Mouse (Mus musculus): ENCODE measurements around the gene Macf1. TPM values are rescaled to one million over a fixed set of nuclear protein-coding genes. Genes with fewer than 3 reads are reported as not detected.
A peak's percentile ranks its signal among the peaks of the same experiment; 100 is the strongest.

Gene Macf1
- total RNA-seq, 2 experiments from 2014 or later: 224 to 229 TPM

DNA sequence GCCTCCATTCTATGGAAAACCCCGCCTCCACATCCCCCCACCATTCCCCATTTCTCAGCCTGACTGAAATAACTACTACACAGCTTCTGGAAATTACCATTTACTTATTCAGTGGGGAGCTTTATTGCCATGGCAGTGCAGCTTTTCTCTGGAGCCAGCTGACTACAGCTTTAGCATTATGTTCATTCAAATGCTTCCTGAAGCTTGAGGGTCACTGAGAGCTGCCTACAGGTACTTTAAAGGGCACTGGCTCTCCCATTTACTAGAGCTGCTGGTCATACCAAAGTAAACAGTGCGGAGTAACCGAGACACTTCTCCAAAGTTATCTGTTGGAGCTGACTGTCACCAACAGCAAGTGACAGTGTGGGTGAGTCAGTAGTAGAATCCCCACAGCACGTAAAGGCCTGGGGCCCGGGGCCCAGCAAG lies 89.8 kb downstream of the Macf1 start:
- no peak for DNase-seq

DNA sequence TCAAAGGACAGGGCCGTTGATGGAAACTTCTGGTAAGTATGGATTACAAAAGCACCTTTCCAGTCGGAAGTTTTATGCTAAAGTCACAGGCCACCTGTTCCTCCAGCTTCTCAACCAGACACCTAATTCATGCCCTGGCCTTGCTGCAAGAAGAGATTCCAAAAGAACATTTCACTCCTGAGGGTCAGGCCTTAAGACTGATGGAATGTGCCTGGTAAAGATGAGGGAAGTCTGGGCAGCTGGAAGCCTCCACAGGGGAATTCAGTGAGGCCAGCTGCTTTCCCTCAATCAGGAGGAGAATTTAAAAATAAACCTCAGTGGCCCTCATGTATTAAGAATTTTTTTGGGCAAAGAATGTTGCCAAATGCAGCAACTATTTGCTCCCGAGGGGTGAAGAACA lies 90.5 kb downstream of the Macf1 start:
- DNase-seq: peak; percentile 46 to 63

GRCm38 (mm10) chr4:123592046-123592445 lies 92.1 kb downstream of the Macf1 start:
- DNase-seq: no peak

- no peak for DNase-seq
Observed at GRCm38 (mm10) chr4:123591026-123591635, 93.0 kb downstream of the Macf1 start.

DNA sequence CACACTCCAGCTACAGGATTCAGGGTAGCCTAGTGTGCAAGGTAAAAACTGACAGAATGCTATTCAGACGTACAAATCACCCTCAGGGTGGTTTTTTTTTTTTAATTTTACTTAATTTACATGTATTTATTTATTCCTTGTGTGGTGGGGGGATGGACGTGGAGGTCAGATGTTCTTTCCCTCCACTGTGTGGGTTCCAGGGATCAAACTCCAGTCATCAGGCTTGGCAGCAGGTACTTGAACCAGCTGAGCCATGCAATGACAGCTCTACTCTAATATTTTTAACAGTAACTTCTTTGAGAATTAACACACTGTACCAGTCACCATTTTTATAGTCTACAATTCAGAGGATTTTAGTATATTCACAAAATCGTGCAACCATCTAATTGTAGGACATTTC lies 94.7 kb downstream of the Macf1 start:
- no peak for DNase-seq

DNA sequence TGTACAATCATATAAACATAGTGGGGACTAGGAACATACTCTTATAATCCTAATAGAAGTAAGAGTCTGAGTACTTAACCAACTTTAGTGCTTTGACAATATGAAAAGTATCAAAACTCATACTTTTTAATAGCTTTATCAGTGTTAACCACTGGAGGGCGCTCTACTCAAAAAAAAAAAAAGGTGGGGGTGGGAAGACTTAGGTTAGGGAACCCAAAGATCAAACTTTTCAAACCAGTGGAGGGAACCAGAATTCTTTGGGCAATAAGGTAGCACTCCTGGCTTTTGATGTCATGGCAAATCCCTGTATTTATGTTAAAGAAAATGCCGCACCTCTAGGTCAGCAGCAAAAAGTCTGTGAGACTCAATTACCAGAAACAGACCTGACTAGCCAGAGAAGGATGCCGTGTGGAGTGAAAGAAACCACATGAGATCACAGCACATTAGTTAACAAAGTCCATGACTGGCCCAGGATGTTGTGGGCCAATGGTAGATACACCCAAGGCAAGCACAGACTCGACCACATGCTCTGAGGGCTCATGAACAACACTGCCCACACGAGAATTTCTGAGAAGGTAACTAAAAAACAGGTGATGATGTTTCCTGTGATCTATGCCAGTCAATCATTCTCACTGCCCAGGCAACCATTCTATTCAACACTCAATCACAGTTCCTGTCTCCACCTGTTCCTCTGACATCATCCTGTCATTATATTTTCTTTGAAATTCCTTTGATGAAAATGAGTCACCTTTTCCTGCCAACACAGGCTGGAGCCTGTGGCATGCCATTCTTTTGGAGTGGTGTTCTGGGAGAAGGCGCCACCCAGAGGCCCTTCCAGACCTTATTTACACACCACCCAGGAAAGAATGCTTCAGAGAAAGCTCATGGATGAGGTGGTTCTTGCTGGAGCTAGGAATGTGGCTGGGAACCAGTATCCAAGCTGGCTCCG lies 95.5 kb downstream of the Macf1 start:
- DNase-seq: peak; percentile 41 to 47

- no peak for DNase-seq
Observed at GRCm38 (mm10) chr4:123587616-123588015, 96.5 kb downstream of the Macf1 start.

DNA sequence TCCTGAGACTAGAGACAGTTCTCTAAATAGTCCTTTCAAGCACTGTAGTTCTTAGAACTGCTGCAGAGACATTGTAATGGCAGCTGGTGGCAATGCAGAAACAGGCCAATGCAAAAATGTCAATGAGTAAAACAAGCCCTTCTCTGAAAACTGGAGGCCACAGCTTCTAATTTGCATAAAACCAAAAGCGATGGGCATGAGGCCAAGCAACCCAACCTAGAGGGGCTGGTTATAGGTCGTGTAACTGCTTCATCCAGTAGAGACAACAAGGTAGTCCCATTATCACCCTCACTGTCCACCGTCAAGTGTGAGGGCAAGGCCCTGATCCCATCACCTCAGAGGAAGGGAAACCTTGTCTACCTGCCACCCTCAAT lies 99.5 kb downstream of the Macf1 start:
- DNase-seq: no peak

DNA sequence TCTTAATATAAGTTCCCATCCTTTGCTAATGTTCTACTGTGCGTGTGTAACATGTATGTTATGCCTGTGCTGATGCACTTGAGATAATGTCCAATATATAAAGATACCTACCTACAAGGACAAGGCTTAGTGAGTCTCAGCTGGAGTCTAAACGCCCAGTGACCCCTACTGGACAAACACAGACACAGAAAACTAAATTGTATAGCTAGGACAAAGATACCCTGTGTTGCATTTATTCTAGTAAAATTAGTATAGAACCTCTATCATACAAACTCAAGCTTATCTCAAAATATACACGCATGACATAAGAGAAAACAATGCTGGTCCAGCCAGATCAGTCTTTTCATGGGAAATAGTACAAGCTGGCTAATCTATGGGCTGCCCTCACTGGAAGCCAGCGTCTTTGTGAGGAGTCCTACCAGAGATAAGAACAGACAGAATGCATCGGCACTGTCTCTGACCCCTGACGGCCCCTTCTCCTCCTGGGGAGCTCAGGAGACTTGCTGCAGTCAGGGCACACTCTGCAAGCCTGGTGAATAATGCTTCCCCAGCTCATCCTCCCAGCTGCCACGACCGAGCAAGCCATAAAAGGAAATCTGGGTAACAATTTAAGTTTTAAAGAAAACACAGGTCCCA lies 100.0 kb downstream of the Macf1 start:
- peak; percentile 30 to 59 for DNase-seq

- DNase-seq: no peak
Observed at GRCm38 (mm10) chr4:123577469-123578088, 106.6 kb downstream of the Macf1 start.

GRCm38 (mm10) chr4:123572434-123573336 lies 111.5 kb downstream of the Macf1 start:
- peak; percentile 63 to 77 for DNase-seq

GRCm38 (mm10) chr4:123571869-123572268 lies 112.3 kb downstream of the Macf1 start:
- DNase-seq: peak; percentile 72 to 80

DNA sequence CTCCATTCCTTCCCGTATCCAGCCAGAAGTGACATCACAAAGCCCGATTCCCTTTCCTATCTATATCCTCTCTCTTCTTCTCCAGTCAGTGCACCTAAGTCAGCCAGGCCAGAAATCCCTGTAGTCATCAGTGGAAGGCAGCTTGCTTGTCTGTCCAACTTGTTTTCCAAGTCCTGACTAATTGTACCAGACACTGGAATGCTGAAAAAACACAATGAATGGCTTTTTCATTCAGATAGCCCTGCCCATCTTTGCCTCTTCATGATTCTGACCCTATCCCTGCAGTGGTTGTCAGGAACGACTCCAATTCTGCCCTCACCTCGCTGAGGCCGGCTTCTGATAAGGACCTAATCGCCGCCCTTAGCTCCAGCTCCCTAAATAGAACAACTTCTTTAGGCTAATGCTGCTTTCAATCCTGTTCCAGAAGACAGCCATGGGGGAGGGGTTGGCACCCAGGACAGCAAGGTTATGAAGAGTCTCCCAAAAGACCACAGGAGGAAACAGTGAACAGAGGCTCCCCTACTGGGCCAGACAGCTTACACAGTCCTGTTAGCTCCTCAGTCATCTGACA lies 118.8 kb downstream of the Macf1 start:
- peak; percentile 72 to 76 for DNase-seq

DNA sequence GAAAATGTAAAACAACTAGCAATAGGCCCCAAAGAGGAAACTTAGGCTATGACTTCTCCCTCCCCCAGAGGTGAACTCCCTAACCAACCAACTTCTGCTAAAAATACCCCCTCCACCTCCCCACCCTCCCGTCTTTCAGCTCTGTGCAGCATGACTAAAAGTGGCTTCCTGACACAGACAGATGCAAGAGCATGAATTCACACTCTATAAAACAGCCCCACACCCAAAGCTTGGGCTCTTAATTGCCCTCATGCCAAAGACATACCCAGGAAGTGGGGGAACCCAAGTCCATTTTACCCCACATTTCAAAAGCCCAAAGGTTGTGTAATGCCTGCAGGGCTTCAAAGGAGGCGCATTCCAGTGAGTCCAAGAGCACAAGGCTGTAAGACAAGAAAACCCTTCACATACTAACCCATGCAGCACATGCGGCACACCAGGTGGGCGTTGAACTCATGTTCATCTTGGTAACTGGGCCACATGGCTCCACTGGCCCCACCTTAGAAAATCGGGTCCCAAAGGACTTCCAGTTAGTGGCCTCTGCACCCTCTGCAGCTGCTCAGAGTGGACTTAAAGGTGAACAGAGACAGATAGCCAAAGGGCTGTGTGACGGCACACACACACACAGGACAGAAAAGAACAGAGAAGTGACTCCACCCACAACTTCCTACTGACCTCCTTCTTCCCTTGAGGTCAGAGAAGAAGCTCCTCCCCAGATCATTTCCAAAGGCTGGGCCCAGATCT lies 119.9 kb downstream of the Macf1 start:
- DNase-seq: peak; percentile 55 to 61

DNA sequence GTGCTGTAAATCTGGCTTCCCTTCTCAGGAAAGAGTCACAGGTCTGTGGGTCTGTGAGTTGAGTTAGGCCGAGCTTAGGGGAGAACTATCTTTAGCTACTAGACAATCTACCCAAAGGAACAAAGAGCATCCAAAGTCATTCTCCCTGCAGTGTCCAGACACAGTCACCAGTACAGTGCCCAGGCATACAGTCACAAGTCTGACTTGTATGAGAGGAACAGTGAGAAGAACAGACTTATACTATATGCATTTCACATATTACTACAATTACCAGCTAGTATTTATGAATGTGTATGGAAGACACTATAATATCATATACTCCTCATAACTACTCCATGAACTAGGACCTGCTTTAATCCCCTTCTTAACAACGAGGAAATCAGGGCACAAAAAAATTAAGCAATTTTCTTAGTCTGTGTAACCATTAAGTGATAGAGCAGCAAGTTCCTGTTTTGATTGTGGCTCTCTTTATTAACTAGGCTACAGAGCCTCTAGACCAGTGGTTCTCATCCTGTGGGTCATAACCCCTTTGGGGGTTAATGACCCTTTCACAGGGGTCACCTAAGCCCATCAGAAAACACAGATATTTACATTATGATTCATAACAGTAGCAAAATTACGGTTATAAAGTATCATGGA lies 121.9 kb downstream of the Macf1 start:
- DNase-seq: peak in 1 of 2 experiments; percentile 31

DNA sequence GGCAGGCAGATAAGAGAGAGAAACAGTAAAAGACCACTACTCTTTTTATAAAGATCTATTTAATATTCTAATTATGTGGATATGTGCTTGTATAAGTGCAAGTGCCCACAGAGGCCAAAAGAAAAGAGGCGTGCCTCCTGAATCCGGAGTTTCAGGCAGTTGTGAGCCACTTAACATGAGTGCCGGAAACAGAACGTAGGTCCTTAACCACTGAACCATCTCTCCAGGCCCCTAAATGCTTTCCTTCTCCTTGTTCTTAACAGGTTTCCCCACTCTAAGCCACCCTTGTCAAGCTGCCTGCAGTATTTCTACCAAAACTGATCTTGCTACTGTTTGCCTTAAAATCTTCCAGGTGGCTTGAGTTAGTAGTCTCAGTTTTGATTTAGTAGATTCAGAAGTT lies 123.3 kb downstream of the Macf1 start:
- no peak for DNase-seq

- DNase-seq: no peak
Observed at GRCm38 (mm10) chr4:123558496-123558895, 125.7 kb downstream of the Macf1 start.

- DNase-seq: no peak
Observed at GRCm38 (mm10) chr4:123555251-123555650, 128.9 kb downstream of the Macf1 start.

- no peak for DNase-seq
Observed at GRCm38 (mm10) chr4:123552689-123553088, 131.5 kb downstream of the Macf1 start.

GRCm38 (mm10) chr4:123548317-123548716 lies 135.8 kb downstream of the Macf1 start:
- peak in 1 of 2 experiments; percentile 52 for DNase-seq
